Mouse (Mus musculus): Measurements from ENCODE around the gene Adgre4. TPM values are rescaled to one million over a fixed set of nuclear protein-coding genes. Genes with fewer than 3 reads are reported as not detected.
A peak's percentile ranks its signal among the peaks of the same experiment; 100 is the strongest.
"Not testable (repeated sequence)": the region's sequence is repeated elsewhere in the genome, so short reads cannot be mapped to it uniquely, and the experiment has no call there.

Gene Adgre4
- polyA plus RNA-seq, 1 experiment from 2014 or later = 0.14 TPM

DNA sequence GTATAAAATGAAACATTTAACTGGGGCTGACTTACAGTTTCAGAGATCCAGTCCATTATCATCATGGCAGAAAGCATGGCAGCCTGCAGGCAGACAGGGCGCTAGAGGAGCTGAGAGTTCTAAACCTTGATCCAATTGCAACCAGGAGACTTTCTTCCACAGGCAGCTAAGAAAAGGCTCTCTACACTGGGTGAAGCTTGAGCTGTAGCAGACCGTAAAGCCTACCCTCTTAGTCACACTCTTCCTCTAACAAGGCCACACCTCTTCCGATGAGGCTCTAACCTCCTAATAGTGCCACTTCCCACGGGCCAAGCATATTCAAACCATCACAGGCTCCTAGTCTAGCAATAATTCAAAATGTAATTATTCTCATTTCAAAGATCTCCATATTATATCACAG, 127.4 kb downstream of the Adgre4 start:
- no peaks in the 10 kb centered on the region for H3K9me3 ChIP-seq (replicated peaks)
- DNase-seq (ENCODE audit: low spot score) = no peak
- no peak overlapping the region for H3K27ac ChIP-seq
- H3K4me3 ChIP-seq = no peak overlapping the region
- H3K27me3 ChIP-seq (ENCODE audit: low read depth, poor library complexity, severe bottlenecking) = no peaks in the 10 kb centered on the region
- H3K4me1 ChIP-seq = peaks cover 8% of the 10 kb centered on the region
- WGBS = 93% methylated on average over 4 of the region's 4 CpGs
- no peaks in the 10 kb centered on the region for H3K36me3 ChIP-seq

DNA sequence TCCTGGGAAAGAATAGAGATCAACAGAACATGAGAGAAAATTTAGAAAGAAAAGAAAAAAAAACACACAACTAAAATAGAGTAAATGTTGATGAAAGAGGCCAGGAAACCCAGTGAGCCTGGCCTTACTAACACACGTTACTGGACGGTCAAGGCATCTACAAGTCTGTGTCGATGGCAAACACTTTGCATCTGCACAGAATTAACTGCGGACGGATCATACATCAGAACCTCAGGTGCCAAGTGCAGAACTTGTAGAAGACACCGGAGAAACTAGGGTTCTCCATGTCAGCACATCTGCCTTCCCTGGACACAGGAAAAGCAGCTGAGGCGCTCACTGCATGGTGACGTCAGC, 128.5 kb downstream of the Adgre4 start:
- not testable (repeated sequence) for H3K36me3 ChIP-seq; H3K27me3 ChIP-seq (ENCODE audit: low read depth, poor library complexity, severe bottlenecking); H3K4me1 ChIP-seq; H3K9me3 ChIP-seq (replicated peaks)
- peak overlapping the region; percentile 54 for H3K4me3 ChIP-seq
- DNase-seq (ENCODE audit: low spot score) = peak; percentile 34
- H3K27ac ChIP-seq = peak overlapping the region; percentile 79
- WGBS = 6% methylated on average over 8 of the region's 8 CpGs

DNA sequence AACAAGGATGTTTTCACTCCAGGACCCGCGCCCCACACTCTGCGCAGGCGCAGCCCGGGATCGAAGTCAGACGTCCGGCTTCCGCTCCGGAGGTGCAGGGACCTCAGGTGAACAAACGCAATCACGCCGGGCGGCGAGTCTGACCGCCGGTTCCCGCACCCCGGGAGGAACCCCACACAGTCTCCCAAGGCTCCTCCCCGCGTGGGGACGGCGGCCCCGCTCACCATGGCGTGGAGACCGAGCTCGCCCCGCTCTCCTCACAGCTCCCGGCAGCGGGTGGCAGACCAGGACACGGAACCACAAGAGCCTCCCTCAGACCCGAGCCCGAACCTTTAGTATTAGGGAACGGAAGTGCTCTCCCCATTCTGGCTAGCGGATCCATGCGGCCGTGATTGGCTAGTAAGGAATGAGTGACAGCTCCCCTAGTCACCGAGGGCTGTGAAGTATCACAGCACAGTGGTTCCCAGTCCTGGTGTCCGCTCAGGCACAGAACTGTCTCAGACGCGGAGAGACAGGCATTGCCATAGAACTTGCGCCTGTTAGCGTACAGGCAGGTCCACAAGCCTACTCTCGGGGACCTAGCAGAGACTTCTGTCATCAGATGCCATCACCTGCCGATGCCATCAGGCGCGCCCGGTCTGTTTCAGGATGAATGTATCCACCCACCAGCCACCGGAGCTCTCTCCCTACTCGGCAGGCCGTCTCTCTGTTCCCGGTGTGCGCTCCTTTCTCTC, 129.0 kb downstream of the Adgre4 start, which contains the start of gene Zfp119a:
TSS of gene Zfp119a (minus strand) at position 295 of the 734 bp plus-strand sequence.
- H3K27me3 ChIP-seq (ENCODE audit: low read depth, poor library complexity, severe bottlenecking); H3K9me3 ChIP-seq (replicated peaks); H3K36me3 ChIP-seq; H3K4me1 ChIP-seq: not testable (repeated sequence)
- peak within 1 kb of the TSS; percentile 54 for H3K4me3 ChIP-seq
- peak; percentile 81 for DNase-seq (ENCODE audit: low spot score)
- H3K27ac ChIP-seq = peak within 1 kb of the TSS; percentile 79
- WGBS = 0% methylated on average over 46 of the region's 53 CpGs

DNA sequence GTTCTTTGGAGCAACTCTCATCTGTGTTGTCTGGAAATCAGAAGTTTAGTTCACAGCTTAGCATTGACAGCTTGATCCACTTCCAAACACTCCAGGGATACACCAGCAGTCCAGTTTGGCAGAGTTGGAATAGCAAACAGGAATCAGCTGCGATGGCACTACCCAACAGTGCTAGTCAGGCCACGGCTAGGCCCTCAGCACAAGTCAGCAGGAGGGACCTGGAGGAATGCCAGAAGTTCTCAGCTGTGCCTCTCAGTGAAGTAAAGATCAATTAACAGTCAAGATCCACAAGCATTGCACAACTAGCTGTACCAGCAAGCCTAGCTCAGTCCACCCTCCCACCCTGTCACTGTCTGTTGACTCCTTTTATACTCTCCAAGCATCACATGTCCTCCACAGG, 133.8 kb downstream of the Adgre4 start:
- 0 out of 2 replicates have a peak, but pooled peaks cover 6% of the 10 kb centered on the region for H3K27me3 ChIP-seq (ENCODE audit: low read depth, poor library complexity, severe bottlenecking)
- H3K9me3 ChIP-seq (replicated peaks) = no peaks in the 10 kb centered on the region
- no peaks in the 10 kb centered on the region for H3K36me3 ChIP-seq
- H3K4me3 ChIP-seq = no peak overlapping the region
- no peak for DNase-seq (ENCODE audit: low spot score)
- peaks cover 4% of the 10 kb centered on the region for H3K4me1 ChIP-seq
- no peak overlapping the region for H3K27ac ChIP-seq
- 72% methylated on average over 2 of the region's 2 CpGs for WGBS

DNA sequence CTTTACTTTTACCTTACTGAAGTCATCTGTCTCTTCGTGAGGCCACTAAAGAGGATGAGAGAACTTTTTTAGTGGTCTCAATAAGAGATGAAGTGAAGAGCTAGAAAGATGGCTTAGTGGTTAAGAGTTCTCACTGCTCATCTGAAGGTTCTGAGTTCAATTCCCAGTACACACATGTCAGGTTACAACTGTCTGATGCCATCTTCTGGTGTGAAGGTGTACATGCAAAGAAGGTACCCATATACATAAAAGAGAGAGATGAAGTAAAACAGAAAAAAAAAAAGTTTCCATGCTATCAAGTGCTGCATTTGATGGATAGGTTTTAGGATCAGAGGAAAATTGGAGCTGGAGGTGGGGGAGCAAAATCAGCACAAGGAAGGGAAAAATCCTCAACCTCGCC, 135.1 kb downstream of the Adgre4 start:
- WGBS = 53% methylated on average over 2 of the region's 2 CpGs
- Histone ChIP-seq H3K4me1 (no peaks in the 10 kb centered on the region), H3K9me3 (replicated peaks) (no peaks in the 10 kb centered on the region), H3K27me3 (ENCODE audit: low read depth, poor library complexity, severe bottlenecking) (0 out of 2 replicates have a peak, but pooled peaks cover 6% of the 10 kb centered on the region), H3K4me3 (no peak overlapping the region), H3K27ac (no peak overlapping the region), H3K36me3 (no peaks in the 10 kb centered on the region)
- DNase-seq (ENCODE audit: low spot score) = no peak

DNA sequence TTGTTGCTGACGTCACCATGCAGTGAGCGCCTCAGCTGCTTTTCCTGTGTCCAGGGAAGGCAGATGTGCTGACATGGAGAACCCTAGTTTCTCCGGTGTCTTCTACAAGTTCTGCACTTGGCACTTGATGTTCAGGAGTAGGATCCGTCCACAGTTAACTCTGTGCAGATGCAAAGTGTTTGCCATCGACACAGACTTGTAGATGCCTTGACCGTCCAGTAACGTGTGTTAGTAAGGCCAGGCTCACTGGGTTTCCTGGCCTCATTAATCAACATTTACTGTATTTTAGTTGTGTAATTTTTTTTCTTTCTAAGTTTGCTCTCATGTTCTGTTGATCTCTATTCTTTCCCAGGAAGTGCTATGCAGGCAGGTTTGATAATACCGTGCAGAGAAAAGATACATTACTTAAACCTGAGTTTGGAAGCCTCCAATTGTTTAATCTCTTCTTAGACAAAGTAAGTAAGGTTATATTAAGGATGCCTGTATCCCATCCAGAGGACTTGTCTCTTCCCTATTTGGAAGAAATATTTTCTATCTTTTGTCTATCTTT, 142.7 kb downstream of the Adgre4 start:
- not testable (repeated sequence) for H3K4me1 ChIP-seq; DNase-seq (ENCODE audit: low spot score); H3K27me3 ChIP-seq (ENCODE audit: low read depth, poor library complexity, severe bottlenecking); H3K9me3 ChIP-seq (replicated peaks)
- peak overlapping the region; percentile 51 for H3K4me3 ChIP-seq
- WGBS = 20% methylated on average over 6 of the region's 8 CpGs
- H3K27ac ChIP-seq = peak overlapping the region; percentile 58
- H3K36me3 ChIP-seq = peaks cover 18% of the 10 kb centered on the region

DNA sequence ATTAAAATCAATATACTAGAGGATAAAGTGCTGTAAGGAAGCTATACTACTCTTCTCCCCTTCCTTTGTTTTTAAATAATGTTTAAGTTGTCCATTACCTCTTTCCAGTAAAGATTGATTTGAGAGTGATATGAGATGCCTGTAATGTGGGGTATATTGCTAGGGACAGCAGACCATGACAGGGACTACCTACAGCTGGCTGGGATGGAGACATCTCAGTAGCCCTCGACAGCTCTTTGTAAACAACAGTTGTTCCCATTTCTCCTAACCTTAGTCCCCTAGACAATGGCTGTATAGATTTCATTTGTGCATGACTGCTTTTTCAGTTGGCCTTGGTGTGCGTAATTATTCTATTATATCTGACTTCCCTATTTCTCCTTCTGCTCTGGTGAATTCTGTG, 153.3 kb downstream of the Adgre4 start:
- no peak overlapping the region for H3K4me3 ChIP-seq

More for the DNA sequence above, 153.3 kb downstream of the Adgre4 start:
- Histone ChIP-seq H3K9me3 (replicated peaks) (no peaks in the 10 kb centered on the region; the same call in 1 of the 2 replicates), H3K36me3 (peaks cover 5% of the 10 kb centered on the region), H3K27ac (no peak overlapping the region), H3K27me3 (ENCODE audit: low read depth, poor library complexity, severe bottlenecking) (no peaks in the 10 kb centered on the region), H3K4me1 (no peaks in the 10 kb centered on the region)
- DNase-seq (ENCODE audit: low spot score) = no peak
- 78% methylated on average over 2 of the region's 2 CpGs for WGBS

Other genes with a start within 250 kb of the Adgre4 start
- gene Vmn2r118, start 124.8 kb upstream of the Adgre4 start, polyA plus RNA-seq (2016; fragmentation: Nextera tagmentation; extraction: Ambion mirVana) = not detected in 2 replicates
- 9.5 and 11.5 TPM in 2 replicates for gene Pot1b, start 37.4 kb upstream of the Adgre4 start, polyA plus RNA-seq (2016; fragmentation: Nextera tagmentation; extraction: Ambion mirVana)
- gene Zfp119a, start 128.9 kb downstream of the Adgre4 start, polyA plus RNA-seq (2016; fragmentation: Nextera tagmentation; extraction: Ambion mirVana) = 7.3 and 9.5 TPM in 2 replicates
- 13.2 and 15.5 TPM in 2 replicates for gene Zfp959, start 142.1 kb downstream of the Adgre4 start, polyA plus RNA-seq (2016; fragmentation: Nextera tagmentation; extraction: Ambion mirVana)
- 3.9 and 5.0 TPM in 2 replicates for gene Zfp119b, start 199.5 kb downstream of the Adgre4 start, polyA plus RNA-seq (2016; fragmentation: Nextera tagmentation; extraction: Ambion mirVana)
- gene Ebi3, start 202.7 kb downstream of the Adgre4 start, polyA plus RNA-seq (2016; fragmentation: Nextera tagmentation; extraction: Ambion mirVana) = 0.90 and 1.1 TPM in 2 replicates
- gene Yju2, start 209.1 kb downstream of the Adgre4 start, polyA plus RNA-seq (2016; fragmentation: Nextera tagmentation; extraction: Ambion mirVana) = 27.7 and 28.5 TPM in 2 replicates
- 23.6 and 39.7 TPM in 2 replicates for gene Shd, start 220.5 kb downstream of the Adgre4 start, polyA plus RNA-seq (2016; fragmentation: Nextera tagmentation; extraction: Ambion mirVana)
- 44.0 and 56.6 TPM in 2 replicates for gene Fsd1, start 236.5 kb downstream of the Adgre4 start, polyA plus RNA-seq (2016; fragmentation: Nextera tagmentation; extraction: Ambion mirVana)